ENCODE assay signal across 14 mouse cellular contexts in the genomic region with DNA sequence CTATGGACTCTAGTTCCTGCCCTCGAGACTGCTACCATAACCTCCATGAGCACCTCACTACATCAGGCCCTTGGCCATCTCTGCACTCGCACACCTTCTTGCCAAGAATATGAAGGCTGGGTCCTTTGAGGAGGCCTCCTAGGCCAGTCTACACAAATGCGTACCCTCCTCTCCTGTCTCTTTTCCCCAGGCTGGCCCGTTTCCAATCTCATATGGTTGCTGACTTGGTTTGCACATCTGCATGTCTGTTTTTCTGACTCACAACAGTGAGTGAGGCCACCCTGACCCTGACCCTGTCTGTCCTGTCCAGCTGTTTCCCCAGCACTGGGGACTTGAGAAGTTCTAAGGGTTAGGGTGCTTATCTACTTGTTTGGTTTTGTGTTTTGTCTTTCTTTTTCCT.
"Had no signal": no experiment of that assay in that cellular context is flagged by ENCODE, and none has a peak within 500 bp of the region (broad histone marks: within the 10 kb centered on the region; RNA-seq: fewer than 3 reads in every experiment).

No protein-coding gene starts in this region.

- ATAC-seq: liver, embryonic 12.5 days; midbrain, embryonic 16.5 days had no signal

- H3K4me3 ChIP-seq: limb, embryonic 15.5 days; liver, embryonic 12.5 days; lung, embryonic 15.5 days; midbrain, embryonic 12.5 days; neural tube, embryonic 13.5 days had no signal

- H3K27ac ChIP-seq: limb, embryonic 15.5 days; liver, embryonic 12.5 days; lung, embryonic 15.5 days; midbrain, embryonic 12.5 days; neural tube, embryonic 13.5 days had no signal

- H3K4me2 ChIP-seq: limb, embryonic 15.5 days; liver, embryonic 12.5 days; lung, embryonic 15.5 days; midbrain, embryonic 12.5 days; neural tube, embryonic 13.5 days had no signal

- H3K9ac ChIP-seq: limb, embryonic 15.5 days; liver, embryonic 12.5 days; lung, embryonic 15.5 days; midbrain, embryonic 12.5 days; neural tube, embryonic 13.5 days had no signal

- H3K9me3 ChIP-seq: limb, embryonic 15.5 days; liver, embryonic 12.5 days; lung, embryonic 15.5 days; midbrain, embryonic 12.5 days; neural tube, embryonic 13.5 days had no signal

- H3K4me1 ChIP-seq: limb, embryonic 15.5 days; liver, embryonic 12.5 days; midbrain, embryonic 12.5 days; neural tube, embryonic 13.5 days had no signal

- H3K27me3 ChIP-seq: limb, embryonic 15.5 days; liver, embryonic 12.5 days; lung, embryonic 15.5 days; midbrain, embryonic 12.5 days; neural tube, embryonic 13.5 days had no signal

- DNase-seq: kidney, adult 8-10 months; kidney, postnatal 36 days; layer of hippocampus, adult 9-11 months; layer of hippocampus, postnatal 36 days; retina, postnatal 1 day; right cerebral cortex, postnatal 4 days; spleen, adult 18-20 months; thymus, postnatal 36 days had no signal
